Mouse (Mus musculus): ENCODE measurements around the gene Smyd3. TPM values are rescaled to one million over a fixed set of nuclear protein-coding genes. Genes with fewer than 3 reads are reported as not detected.
A peak's percentile ranks its signal among the peaks of the same experiment; 100 is the strongest.

The Smyd3 gene
- total RNA-seq, 2 experiments from 2014 or later = 5.1 to 5.8 TPM

DNA sequence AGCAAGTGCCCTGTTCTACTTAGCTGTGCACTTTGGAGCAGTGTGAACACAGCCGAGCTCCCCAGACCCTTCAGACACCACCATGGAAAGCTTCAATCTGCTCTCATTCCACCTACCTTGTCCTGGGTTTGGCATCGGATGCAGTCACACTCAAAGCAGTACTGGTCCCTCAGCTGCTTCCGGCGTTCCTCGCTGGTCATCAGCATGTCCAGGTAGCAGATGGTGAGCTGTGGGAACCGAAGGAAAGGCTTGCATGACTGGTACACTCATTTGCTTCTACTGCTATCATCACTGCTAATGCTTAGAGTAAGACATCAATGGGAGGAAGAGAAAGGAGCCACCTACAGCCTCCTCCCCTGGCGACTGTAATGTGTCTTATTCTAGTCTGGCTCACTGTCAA lies 431.6 kb downstream of the Smyd3 start:
- H3K27ac ChIP-seq = no peak overlapping the region
- intact Hi-C loops (cut with DNase I) = no loop called here
- DNase-seq = no peak
- no peak for TF ChIP-seq CTCF (IDR thresholded peaks at IDR 0.05)
- H3K4me3 ChIP-seq = no peak overlapping the region

- TF ChIP-seq CTCF (IDR thresholded peaks at IDR 0.05) = no peak
- no peak for DNase-seq
- H3K27ac ChIP-seq = no peak overlapping the region
- intact Hi-C loops (cut with DNase I) = no loop called here
- H3K4me3 ChIP-seq = no peak overlapping the region
These were observed 434.7 kb downstream of the Smyd3 start for GRCm38 (mm10) chr1:179083098-179083497.

DNA sequence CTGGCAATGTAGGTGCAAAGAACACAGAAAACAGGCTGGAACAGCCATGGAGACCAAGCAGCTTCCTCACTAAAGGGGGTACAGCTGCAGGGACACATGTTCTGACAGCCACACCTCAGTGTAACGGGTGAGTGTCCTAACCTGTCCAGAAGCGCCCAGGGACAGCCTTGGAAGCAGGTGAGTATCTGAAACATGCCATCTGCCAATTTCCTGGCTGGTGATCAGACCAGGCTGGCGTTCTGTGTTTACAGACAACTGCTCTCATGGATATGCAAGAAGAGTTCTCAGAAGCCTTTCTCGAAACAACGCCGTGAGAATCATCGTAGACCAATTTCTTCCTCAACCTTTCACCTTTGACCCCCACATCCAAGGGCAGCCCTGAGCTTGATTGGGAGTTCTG lies 444.0 kb downstream of the Smyd3 start:
- intact Hi-C loops (cut with DNase I) = no loop called here

DNA sequence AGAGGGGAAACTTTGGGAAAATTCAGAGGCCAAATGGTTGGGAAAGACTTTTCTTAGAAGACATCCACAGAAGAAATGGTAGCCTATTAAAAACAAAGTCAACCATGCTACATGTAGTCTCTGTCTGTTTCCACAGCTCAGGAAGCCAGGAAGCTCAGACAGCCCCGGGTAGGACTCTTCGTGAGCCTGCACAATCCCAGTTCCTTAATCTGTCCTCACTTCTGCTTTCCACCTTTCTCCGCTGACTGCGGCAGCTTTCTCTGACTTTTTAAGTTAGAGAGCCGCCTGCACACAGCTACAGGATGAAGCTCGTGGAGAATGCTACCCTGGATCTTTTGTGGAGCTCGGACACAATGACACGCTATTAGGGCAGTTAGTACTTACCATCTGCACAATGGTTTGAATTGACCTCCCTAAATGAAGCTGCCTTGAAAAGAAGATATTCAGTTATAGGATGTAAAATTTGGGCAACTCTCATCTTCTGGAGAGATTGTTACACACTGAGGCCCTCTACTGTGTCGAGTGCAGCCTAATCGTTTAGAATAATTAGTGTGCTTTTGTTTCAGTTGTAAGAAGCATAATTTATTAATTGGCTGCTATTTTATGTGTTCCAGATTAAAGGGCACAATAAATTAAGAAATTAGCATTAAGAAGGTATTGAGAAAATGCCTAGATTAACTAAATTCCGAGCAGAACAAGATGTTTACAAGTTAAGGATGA lies 444.7 kb downstream of the Smyd3 start:
- no peak overlapping the region for H3K27ac ChIP-seq
- TF ChIP-seq CTCF (IDR thresholded peaks at IDR 0.05) = no peak

More for the DNA sequence above, 444.0 kb downstream of the Smyd3 start:
- DNase-seq = no peak
- TF ChIP-seq CTCF (IDR thresholded peaks at IDR 0.05) = no peak
- Histone ChIP-seq H3K27ac (no peak overlapping the region), H3K4me3 (no peak overlapping the region)

GRCm38 (mm10) chr1:179072406-179072805 lies 445.4 kb downstream of the Smyd3 start:
- intact Hi-C loops (cut with DNase I) = no loop called here
- DNase-seq = no peak
- Histone ChIP-seq H3K27ac (no peak overlapping the region), H3K4me3 (no peak overlapping the region)
- no peak for TF ChIP-seq CTCF (IDR thresholded peaks at IDR 0.05)

More for the DNA sequence above, 444.7 kb downstream of the Smyd3 start:
- H3K4me3 ChIP-seq = no peak overlapping the region
- intact Hi-C loops (cut with DNase I) = no loop called here
- DNase-seq = no peak

DNA sequence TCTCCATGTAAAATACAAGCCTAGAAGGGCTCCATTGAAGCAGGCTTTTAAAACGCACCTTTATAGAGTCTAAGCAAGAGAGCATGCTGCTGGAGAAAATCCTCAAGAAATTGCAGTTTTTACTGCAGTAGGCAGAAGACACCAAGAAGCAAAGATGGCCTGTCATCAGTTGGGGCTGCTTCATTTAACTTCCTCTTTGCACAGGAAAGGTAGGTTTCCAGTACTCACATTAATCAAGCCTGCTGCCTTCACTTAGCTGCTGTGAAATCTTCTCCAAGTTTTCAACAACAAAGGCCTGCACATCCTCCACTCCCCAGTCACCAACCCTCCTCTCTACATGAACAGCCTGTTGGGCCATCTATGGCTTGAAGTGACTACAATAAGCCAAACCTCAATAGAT lies 448.9 kb downstream of the Smyd3 start:
- intact Hi-C loops (cut with DNase I) = no loop called here

DNA sequence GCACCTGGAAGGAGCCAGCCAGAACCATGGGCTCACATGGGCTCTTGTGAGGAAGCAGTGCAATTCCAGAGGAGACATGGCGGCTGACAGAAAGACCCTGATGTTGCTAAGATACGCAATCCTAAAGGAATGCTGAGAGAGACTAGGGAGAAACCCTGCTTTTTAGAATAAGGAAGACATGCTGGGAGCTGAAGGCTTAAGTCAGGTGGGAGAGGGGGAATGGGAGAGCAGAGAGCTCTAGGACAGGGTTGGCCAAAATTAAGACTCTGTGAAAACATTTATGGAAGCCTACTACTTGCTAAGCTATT lies 452.6 kb downstream of the Smyd3 start:
- intact Hi-C loops (cut with DNase I) = no loop called here
- Histone ChIP-seq H3K27ac (no peak overlapping the region), H3K4me3 (no peak overlapping the region)
- no peak for DNase-seq
- no peak for TF ChIP-seq CTCF (IDR thresholded peaks at IDR 0.05)

More for the DNA sequence above, 448.9 kb downstream of the Smyd3 start:
- TF ChIP-seq CTCF (IDR thresholded peaks at IDR 0.05) = no peak
- Histone ChIP-seq H3K27ac (no peak overlapping the region), H3K4me3 (no peak overlapping the region)
- no peak for DNase-seq

GRCm38 (mm10) chr1:179064601-179065293 lies 453.1 kb downstream of the Smyd3 start:
- Histone ChIP-seq H3K27ac (no peak overlapping the region), H3K4me3 (no peak overlapping the region)
- no peak for TF ChIP-seq CTCF (IDR thresholded peaks at IDR 0.05)
- intact Hi-C loops (cut with DNase I) = no loop called here
- DNase-seq = no peak

GRCm38 (mm10) chr1:179061759-179062168 lies 456.1 kb downstream of the Smyd3 start:
- intact Hi-C loops (cut with DNase I) = no loop called here
- Histone ChIP-seq H3K4me3 (no peak overlapping the region), H3K27ac (no peak overlapping the region)
- DNase-seq = peak; percentile 35
- TF ChIP-seq CTCF (IDR thresholded peaks at IDR 0.05) = no peak

- DNase-seq = no peak
- no peak overlapping the region for H3K27ac ChIP-seq
- H3K4me3 ChIP-seq = no peak overlapping the region
- TF ChIP-seq CTCF (IDR thresholded peaks at IDR 0.05) = no peak
- intact Hi-C loops (cut with DNase I) = no loop called here
These were observed 456.8 kb downstream of the Smyd3 start for GRCm38 (mm10) chr1:179061053-179061452.

DNA sequence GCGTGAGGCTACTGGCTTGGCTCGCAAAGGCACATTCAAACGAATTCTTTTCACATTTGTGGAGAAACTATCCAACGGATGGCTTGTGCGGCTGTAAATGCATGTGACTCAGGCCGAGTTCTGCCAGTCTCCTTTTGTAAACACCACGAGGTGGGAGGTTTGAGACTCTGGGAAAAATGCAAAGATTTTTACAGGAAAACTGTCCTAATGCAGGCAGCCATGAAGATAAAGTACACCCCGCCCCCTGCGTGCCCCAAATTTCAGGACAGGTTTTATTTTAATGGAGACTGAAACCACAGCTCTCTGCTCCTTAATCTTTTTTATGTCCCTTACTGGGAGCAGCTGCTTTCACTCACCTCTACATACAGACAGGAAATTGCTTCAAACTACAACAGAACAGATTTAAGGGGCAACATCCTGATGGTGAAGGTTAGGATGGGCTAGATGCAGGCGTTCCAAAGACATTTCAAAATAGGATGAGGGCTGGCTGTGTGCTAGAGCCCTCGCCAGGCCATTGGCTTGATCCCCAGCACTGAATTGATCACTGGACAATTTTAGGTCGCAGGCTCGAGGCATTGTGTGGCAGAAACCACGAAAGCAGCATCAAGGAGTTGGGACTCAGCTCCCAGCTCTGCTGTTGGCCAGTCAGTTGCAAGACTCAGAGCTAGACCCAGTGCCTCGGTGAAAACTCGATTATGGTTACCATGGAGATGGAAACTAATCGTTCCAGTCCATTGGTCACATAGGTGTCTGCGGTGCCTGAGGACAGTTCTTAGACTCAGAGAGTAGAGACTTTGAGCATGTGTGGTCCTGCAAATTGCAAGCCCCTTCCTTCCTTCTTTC lies 457.5 kb downstream of the Smyd3 start:
- H3K27ac ChIP-seq = no peak overlapping the region
- H3K4me3 ChIP-seq = peak overlapping the region; percentile 11; the same call in 1 of the 2 replicates
- intact Hi-C loops (cut with DNase I) = no loop called here
- no peak for TF ChIP-seq CTCF (IDR thresholded peaks at IDR 0.05)
- no peak for DNase-seq

DNA sequence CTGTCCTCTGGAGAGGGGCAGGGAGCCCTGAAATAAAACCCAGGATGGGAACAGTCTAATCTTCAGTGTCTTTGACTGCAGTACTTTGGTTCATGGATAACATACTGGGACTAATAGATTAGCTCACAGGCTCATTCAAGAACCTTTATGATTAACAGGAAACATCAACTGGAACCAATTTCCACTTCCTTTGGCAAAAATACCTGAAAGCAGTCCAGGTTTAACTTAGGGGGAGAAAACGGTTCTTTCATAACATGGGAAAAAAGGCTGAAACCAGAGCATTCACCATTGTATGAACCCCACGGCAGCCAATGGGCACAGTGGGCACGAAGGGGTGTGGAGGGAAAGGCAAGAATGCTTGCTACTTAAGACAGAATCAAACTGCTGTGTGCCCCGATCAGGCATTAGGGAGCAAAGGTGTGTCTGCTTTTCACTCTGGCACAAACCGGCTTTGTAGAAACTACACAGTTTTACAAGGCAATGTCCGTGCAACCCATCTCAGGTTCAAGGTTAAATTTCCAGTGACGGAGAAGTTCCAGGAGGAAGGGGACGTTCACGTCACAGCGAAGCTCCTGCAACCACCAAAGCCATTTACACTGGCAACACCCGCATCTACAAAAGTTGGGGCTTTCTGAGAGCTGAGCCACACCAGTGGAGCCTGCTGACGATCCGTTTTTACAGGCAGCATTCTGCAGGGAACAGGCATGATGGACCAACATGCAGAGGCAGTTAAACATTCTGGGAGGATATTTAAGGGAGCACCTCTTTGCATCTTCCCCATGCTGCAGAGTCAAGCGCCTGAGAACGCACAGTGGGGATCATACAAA lies 458.3 kb downstream of the Smyd3 start:
- TF ChIP-seq CTCF (IDR thresholded peaks at IDR 0.05) = no peak
- Histone ChIP-seq H3K4me3 (peak overlapping the region; percentile 11; the same call in 1 of the 2 replicates), H3K27ac (no peak overlapping the region)
- DNase-seq = no peak
- intact Hi-C loops (cut with DNase I) = no loop called here

Measured in gastrocnemius, adult 2 months (tissue).